Mouse (Mus musculus) heart, embryonic 11.5 days (tissue): ENCODE results near the gene Ptprcap. TPM values are rescaled to one million over a fixed set of nuclear protein-coding genes. Genes with fewer than 3 reads are reported as not detected.

Experiments used
- ATAC-seq: fragments of 200-750 bp; cut with Nextera tagmentation; replicated peaks from 2 replicates; pipeline ENCODE4 v1.8.0; 2017; ENCODE audit warnings: moderate library complexity; ENCODE audit not compliant: insufficient number of reproducible peaks, low FRiP score, low TSS enrichment
- H3K27ac ChIP-seq: fragments of 300-500 bp; sonication (generic); 2 replicates; pipeline ENCODE4 v1.5.1; 2014; ENCODE audit warnings: mild to moderate bottlenecking, low read depth, low read length
- H3K27me3 ChIP-seq: fragments of 300-500 bp; sonication (generic); 2 replicates; pipeline ENCODE4 v1.6.1; 2014; ENCODE audit warnings: mild to moderate bottlenecking, low read length, mixed read lengths; ENCODE audit not compliant: control insufficient read depth, insufficient read depth
- H3K36me3 ChIP-seq: fragments of 300-500 bp; sonication (generic); 2 replicates; pipeline ENCODE4 v1.6.1; 2014; ENCODE audit warnings: mild to moderate bottlenecking, low read length, moderate library complexity, mixed read lengths; ENCODE audit not compliant: control insufficient read depth, insufficient read depth
- H3K4me1 ChIP-seq: fragments of 300-500 bp; sonication (generic); 2 replicates; pipeline ENCODE4 v1.6.1; 2014; ENCODE audit warnings: low read length; ENCODE audit not compliant: control insufficient read depth, insufficient read depth
- H3K4me2 ChIP-seq: fragments of 300-500 bp; sonication (generic); 2 replicates; pipeline ENCODE4 v1.6.1; 2014; ENCODE audit warnings: mild to moderate bottlenecking, moderate library complexity
- H3K4me3 ChIP-seq: fragments of 300-500 bp; sonication (generic); 2 replicates; pipeline ENCODE4 v1.5.1; 2014; ENCODE audit warnings: low read depth, low read length
- H3K9ac ChIP-seq: fragments of 300-500 bp; sonication (generic); 2 replicates; pipeline ENCODE4 v1.6.1; 2014; ENCODE audit warnings: mild to moderate bottlenecking, low read depth, low read length, moderate library complexity
- H3K9me3 ChIP-seq: fragments of 300-500 bp; sonication (generic); replicated peaks from 2 replicates; pipeline ENCODE4 v1.6.1; 2016; ENCODE audit warnings: low read length; ENCODE audit not compliant: control insufficient read depth
- WGBS: fragments of 180-500 bp; shearing (Covaris S2); extraction: QIAGEN DNeasy Blood & Tissue Kit; methylation state at CpG from one replicate; pipeline ENCODE4 v1.1.7; 2014; ENCODE audit not compliant: insufficient replicate concordance; 5-methylcytosine and 5-hydroxymethylcytosine counted together
- polyA plus RNA-seq: library from polyadenylated mRNA; unstranded; fragments of >200 nt; fragmentation: Nextera tagmentation; extraction: Ambion mirVana; gene quantifications from 2 replicates; pipeline ENCODE4 v1.2.1, GENCODE M21; 2014

Ptprcap gene
- polyA plus RNA-seq, 1 experiment from 2014 or later: 1.7 TPM

DNA sequence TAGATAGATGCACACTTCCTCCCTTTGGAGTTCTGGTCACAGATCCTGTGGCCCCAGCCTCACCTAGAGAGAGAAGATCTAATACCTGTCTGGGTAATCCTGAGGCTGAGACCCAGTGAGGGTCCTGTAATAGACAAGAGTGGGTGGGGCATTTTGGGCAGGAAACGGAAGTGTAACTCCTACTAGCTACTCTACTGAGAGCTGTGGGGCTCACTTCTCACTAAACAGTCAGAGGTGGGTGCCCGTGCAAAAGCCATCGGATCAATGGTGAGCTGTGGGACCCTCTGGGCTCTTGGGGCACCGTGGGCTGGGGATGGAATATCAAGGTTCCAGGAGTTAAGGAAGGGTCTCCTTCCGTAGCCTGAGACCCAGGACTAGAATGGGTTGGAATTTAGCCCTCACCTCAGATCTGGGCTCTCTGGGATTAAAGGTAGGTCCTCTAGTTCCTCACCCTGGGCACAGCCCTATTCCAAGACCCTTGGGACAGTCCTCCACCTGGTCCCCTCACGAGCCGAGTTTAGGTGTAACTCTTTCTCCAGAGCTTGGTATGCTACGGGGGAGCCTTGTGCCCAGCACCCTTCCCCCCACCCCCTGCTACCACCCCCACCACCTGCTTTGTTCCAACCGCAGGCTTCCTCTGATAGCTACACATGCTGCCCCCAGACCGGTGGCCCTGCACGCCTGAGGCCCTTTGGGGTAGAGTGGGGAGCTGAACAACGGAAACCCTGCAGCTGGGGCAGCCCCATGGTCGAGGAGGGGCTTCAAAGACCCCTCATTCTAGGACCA lies 1.2 kb downstream of the Ptprcap start:
- no peak for ATAC-seq
- WGBS: 75% methylated on average over 13 of the region's 13 CpGs
- Histone ChIP-seq H3K27me3 (no peaks in the 10 kb centered on the region), H3K27ac (no peak overlapping the region), H3K9ac (0 out of 2 replicates have a peak overlapping the region, but pooled peaks have one; percentile 4), H3K36me3 (peaks cover 22% of the 10 kb centered on the region), H3K4me1 (no peaks in the 10 kb centered on the region), H3K4me3 (no peak overlapping the region), H3K9me3 (no peaks in the 10 kb centered on the region), H3K4me2 (no peak overlapping the region)

DNA sequence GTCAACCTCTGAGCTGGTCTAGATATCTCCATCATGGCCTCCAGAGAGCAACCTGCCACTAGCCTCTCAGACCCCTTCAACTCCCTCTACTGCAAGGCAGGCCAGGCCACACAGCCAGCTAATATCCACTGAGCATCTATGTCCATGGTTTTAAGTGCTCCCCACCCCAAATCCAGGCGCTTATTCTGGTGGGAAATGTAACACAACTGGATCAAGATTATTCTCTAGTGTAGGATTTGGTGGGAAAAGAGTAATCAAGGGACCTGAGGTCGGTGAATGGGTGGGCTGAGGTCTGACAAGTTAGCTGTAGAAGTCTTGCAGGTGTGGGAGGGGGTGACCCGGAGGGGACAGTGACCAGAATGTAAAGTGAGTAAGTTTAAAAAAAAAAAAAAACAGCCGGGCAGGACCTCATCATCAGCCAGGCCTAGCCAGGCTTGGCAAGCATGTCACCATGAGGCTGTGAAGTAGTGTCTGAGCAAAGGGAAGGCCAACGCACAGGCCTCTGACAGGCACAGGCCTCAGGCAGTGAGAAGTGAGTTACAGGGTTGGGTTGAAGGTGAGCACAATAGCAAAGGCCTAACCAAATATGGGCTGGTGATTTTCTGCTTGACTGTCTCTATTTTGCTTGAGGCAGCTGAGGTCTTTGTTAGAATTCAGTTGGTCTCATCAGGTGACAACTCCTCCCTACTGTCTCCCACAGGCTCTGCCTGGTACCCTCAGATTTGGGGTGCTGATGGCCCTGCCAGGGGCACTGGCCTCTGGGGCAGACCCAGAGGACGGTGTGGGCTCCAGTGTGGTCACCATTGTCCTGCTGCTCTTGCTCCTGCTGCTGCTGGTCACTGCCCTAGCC lies 2.0 kb downstream of the Ptprcap start:
- ATAC-seq: no peak
- WGBS: 82% methylated on average over 6 of the region's 6 CpGs
- Histone ChIP-seq H3K4me3 (no peak overlapping the region), H3K4me2 (no peak overlapping the region), H3K27ac (no peak overlapping the region), H3K4me1 (no peaks in the 10 kb centered on the region), H3K36me3 (peaks cover 21% of the 10 kb centered on the region), H3K9ac (0 out of 2 replicates have a peak overlapping the region, but pooled peaks have one; percentile 4), H3K9me3 (no peaks in the 10 kb centered on the region), H3K27me3 (no peaks in the 10 kb centered on the region)

DNA sequence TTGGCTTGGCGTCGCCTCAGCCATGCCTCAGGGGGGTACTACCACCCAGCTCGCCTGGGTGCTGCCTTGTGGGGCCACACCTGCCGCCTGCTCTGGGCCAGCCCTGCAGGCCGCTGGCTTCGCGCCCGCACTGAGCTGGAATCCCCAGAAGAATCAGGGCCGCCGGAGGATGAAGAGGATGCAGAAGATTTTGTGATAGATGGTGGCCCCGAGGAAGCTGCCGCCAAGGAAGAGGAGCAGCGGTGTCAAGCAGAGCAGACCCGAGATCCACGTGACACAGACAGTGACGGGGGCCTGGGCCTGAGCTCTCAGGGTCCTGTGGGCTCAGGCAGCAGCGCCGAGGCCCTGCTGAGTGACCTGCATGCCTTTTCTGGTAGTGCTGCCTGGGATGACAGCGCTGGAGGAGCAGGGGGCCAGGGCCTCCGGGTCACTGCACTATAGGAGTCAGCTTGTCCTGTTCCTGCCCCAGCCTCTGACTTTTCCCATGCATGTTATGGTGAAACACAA lies 2.7 kb downstream of the Ptprcap start:
- no peaks in the 10 kb centered on the region for H3K4me1 ChIP-seq
- no peaks in the 10 kb centered on the region for H3K9me3 ChIP-seq
- 66% methylated on average over 20 of the region's 20 CpGs for WGBS
- H3K4me3 ChIP-seq: no peak overlapping the region
- H3K9ac ChIP-seq: no peak overlapping the region
- no peak overlapping the region for H3K4me2 ChIP-seq
- no peak for ATAC-seq
- H3K27ac ChIP-seq: no peak overlapping the region
- H3K27me3 ChIP-seq: no peaks in the 10 kb centered on the region
- peaks cover 21% of the 10 kb centered on the region for H3K36me3 ChIP-seq

DNA sequence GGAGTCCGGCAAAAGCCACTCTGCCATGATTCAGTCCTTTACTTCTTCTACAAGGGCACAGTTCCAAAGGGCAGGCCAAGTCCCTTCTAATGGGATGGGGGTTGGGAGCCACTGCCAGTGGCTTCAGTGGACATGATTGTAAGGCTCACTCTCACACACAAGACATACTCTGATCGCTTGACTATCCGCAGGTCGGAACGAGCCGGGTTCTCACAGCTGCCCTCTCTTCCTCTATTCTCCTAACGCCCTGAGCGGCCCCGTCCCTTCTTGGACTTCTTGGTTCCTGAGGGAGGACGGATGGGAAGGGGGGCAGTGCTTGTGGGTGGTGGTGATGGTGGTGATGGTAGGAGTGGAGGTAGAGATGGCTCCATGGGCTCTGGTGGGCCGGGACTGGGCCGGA lies 3.4 kb downstream of the Ptprcap start:
- no peak for ATAC-seq
- H3K27ac ChIP-seq: no peak overlapping the region
- no peak overlapping the region for H3K4me3 ChIP-seq
- H3K36me3 ChIP-seq: peaks cover 19% of the 10 kb centered on the region
- H3K4me2 ChIP-seq: no peak overlapping the region
- H3K9ac ChIP-seq: no peak overlapping the region
- no peaks in the 10 kb centered on the region for H3K4me1 ChIP-seq
- H3K27me3 ChIP-seq: no peaks in the 10 kb centered on the region
- 92% methylated on average over 12 of the region's 12 CpGs for WGBS
- H3K9me3 ChIP-seq: no peaks in the 10 kb centered on the region

DNA sequence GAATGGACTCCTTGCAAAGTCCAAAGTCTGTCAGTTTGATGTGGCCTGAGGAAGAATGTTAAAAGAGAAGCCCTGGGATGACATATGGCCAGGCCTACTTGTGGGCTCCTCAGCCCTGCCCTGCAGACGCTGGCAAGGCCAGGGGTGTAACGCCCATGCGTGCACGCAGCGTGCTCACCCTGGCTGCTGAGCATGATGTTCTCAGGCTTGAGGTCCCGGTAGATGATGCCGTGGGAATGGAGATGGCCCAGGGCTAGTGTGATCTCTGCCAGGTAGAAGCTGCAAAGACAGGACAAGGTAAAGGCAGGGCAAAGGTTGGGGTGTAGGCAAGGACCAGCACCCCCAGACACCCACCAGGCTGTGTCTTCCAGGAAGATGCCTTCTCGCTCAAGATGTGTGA lies 5.6 kb downstream of the Ptprcap start:
- Histone ChIP-seq H3K27ac (no peak overlapping the region), H3K36me3 (peaks cover 13% of the 10 kb centered on the region), H3K9me3 (no peaks in the 10 kb centered on the region), H3K27me3 (no peaks in the 10 kb centered on the region), H3K4me1 (peaks cover 7% of the 10 kb centered on the region; the same call in 1 of the 2 replicates), H3K4me2 (no peak overlapping the region), H3K9ac (no peak overlapping the region), H3K4me3 (no peak overlapping the region)
- ATAC-seq: no peak
- WGBS: 93% methylated on average over 8 of the region's 8 CpGs

DNA sequence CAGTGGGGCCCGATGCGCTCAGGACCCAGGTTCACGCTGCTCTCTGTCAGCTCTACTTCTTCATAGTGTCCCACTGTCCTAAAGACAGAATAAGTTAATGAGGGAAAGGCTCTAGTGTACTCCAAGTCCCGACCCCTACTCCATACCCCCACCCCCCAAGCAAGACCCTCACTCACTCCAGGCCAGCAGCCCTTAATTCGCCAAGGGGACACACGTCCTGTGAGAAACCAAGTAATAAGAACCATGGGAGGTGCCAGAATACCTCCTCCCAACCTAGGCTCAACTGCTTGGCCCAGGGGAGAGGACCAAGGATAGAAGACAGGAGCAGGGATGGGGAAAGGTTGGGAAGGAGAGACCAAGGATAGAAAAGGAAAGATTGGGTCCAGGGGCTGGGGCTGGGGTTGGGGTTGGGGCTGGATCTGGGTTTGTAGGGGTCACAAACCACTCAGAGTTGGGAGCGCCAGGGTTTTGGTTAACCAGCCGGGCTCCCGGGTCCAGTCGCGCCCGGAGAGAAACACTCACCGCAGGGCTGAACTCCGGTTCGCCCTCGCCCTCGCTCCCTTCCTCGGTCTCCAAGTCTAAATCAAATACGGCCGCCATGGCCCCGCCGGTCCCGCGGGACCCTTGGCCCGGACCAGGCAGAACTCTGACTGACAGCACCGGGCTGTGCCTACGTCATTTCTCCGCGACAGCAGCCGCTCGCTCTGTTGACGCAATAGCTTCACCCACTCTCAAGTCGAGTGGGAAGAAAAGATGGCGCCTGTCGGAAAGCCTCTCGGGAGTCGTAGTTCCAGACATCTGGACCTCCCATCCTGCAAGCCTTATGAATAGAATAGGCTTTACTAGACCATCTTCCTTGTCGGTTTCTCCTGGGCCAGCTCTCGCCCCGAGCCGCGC lies 9.5 kb downstream of the Ptprcap start, which contains the start of gene Rps6kb2:
Rps6kb2 (minus strand) TSS at position 709 of the 897 bp plus-strand sequence.
- peak; percentile 70 for ATAC-seq
- Histone ChIP-seq H3K27ac (peak within 1 kb of the TSS; percentile 24; the same call in 1 of the 2 replicates), H3K27me3 (no peaks in the 10 kb centered on the region), H3K4me2 (peak within 1 kb of the TSS; percentile 88), H3K4me1 (peaks cover 9% of the 10 kb centered on the region), H3K9me3 (no peaks in the 10 kb centered on the region), H3K4me3 (peak within 1 kb of the TSS; percentile 73), H3K36me3 (peaks cover 6% of the 10 kb centered on the region), H3K9ac (peak within 1 kb of the TSS; percentile 85)
- 6% methylated on average over 42 of the region's 42 CpGs for WGBS

DNA sequence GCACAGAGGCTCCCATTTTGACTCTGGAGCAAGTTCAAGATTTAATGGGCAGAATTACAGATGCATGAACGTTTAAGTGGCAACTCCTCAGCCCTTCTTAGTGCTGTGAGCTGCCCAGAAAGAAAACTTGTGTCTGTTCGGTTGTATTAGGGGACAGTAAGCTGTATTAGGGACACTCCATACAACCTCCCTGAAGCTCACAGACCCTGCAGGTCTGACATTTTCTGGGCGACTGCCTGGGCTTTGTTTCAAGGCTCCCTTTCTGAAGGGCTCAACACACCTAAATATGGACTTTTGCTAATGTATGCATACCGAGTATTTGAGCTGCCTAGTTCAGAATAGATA lies 10.1 kb downstream of the Ptprcap start:
- no peak for ATAC-seq
- H3K4me3 ChIP-seq: peak overlapping the region; percentile 73
- 36% methylated on average over 4 of the region's 4 CpGs for WGBS
- no peaks in the 10 kb centered on the region for H3K9me3 ChIP-seq
- peaks cover 6% of the 10 kb centered on the region; the same call in 1 of the 2 replicates for H3K36me3 ChIP-seq
- H3K27ac ChIP-seq: peak overlapping the region; percentile 24; the same call in 1 of the 2 replicates
- peak overlapping the region; percentile 85; the same call in 1 of the 2 replicates for H3K9ac ChIP-seq
- peak overlapping the region; percentile 88 for H3K4me2 ChIP-seq
- no peaks in the 10 kb centered on the region for H3K27me3 ChIP-seq
- H3K4me1 ChIP-seq: peaks cover 9% of the 10 kb centered on the region

DNA sequence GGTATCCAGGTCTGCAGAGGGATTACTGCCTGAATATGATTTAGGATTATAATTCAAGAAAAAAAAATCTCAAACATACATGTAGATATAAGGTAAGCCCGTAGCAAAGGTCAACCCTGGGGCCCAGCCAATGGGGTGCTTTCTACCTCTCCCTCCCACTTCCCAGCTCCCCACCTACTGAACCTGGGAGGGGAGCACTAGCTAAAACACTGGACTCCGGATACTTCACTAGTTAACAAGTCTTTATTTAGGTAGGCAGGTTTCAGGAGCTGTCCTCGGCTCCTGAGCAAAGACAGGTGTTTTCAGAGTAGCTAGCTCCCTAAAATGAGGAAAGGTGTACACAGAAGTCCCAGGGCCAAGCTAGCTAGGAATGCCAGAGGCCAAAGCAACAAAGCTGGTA lies 10.7 kb downstream of the Ptprcap start:
- no peak overlapping the region for H3K4me3 ChIP-seq
- 70% methylated on average over 3 of the region's 3 CpGs for WGBS
- peaks cover 9% of the 10 kb centered on the region for H3K4me1 ChIP-seq
- no peak overlapping the region for H3K4me2 ChIP-seq
- no peak overlapping the region for H3K9ac ChIP-seq
- no peaks in the 10 kb centered on the region for H3K9me3 ChIP-seq
- peaks cover 6% of the 10 kb centered on the region; the same call in 1 of the 2 replicates for H3K36me3 ChIP-seq
- H3K27me3 ChIP-seq: no peaks in the 10 kb centered on the region
- H3K27ac ChIP-seq: no peak overlapping the region
- no peak for ATAC-seq
